Mouse (Mus musculus) MEL (cell line): ENCODE measurements around the gene Gm49450.

ENCODE experiments used
- CHD2 ChIP-seq: IDR thresholded peaks from 2 replicates; pipeline ENCODE4 v1.6.1; 2011; ENCODE audit warnings: low read length, improper control_type of control experiment
- MXI1 ChIP-seq: IDR thresholded peaks from 2 replicates; pipeline ENCODE4 v1.6.1; 2011; ENCODE audit warnings: mild to moderate bottlenecking, low read depth, low read length, improper control_type of control experiment
- TAL1 ChIP-seq: IDR thresholded peaks from 2 replicates; pipeline ENCODE4 v1.6.1; 2012; ENCODE audit warnings: mild to moderate bottlenecking, inconsistent platforms, low read length, moderate library complexity, mixed read lengths
- USF1 ChIP-seq: IDR thresholded peaks from 2 replicates; pipeline ENCODE4 v1.6.1; 2014; ENCODE audit warnings: low read depth, mild to moderate bottlenecking, inconsistent platforms, low read length, improper control_type of control experiment, moderate library complexity

GRCm38 (mm10) chr15:98954425-98955253, 1.3 kb upstream of the Gm49450 start:
- TF ChIP-seq TAL1 = no peak
- TF ChIP-seq MXI1 = no peak
- no peak for TF ChIP-seq USF1
- no peak for TF ChIP-seq CHD2
